Mouse (Mus musculus): Measurements from ENCODE around the gene Mcemp1.

DNA sequence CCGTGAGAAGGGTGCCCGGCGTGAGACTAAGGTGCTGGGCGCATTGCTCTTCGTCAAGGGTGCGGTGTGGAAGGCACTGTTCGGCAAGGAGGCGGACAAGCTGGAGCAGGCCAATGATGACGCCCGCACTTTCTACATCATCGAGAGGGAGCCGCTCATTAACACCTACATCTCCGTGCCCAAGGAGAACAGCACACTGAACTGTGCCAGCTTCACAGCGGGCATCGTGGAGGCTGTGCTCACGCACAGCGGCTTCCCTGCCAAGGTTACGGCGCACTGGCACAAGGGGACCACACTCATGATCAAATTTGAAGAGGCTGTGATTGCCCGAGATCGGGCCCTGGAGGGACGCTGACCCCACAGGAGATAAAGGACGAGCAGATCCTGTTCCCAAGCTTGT lies 13.7 kb downstream of the Mcemp1 start:
- TF ChIP-seq ZNF384 (IDR thresholded peaks at IDR 0.05; ENCODE audit: low read depth, low read length): no peak
- TF ChIP-seq CHD2 (IDR thresholded peaks at IDR 0.05; ENCODE audit: low read depth, low read length): no peak
- TF ChIP-seq ZC3H11A (IDR thresholded peaks at IDR 0.05; ENCODE audit: borderline replicate concordance, low read depth, low read length): no peak

All from ES-E14 (cell line).